Comparison of ENCODE assay signal across 8 mouse cellular contexts in genomic region chr11:58352681-58353548, GRCm38 (mm10). TPM values are rescaled to one million over a fixed set of nuclear protein-coding genes. Genes with fewer than 3 reads are reported as not detected.
A peak's percentile ranks its signal among the peaks of the same experiment; 100 is the strongest.
DNase-seq lines count a peak whose midpoint lies in the region; ATAC-seq and TF ChIP-seq lines count a peak whose summit lies in the region.

No protein-coding gene starts in this region.

- no peak overlapping the region for H3K4me3 ChIP-seq in lung, embryonic 14.5 days (ENCODE audit: low read depth, low read length)
- peak overlapping the region; percentile 45 for H3K4me3 ChIP-seq in erythroblast, embryonic 14.5 days (replicated peaks)

- ATAC-seq in lung, embryonic 14.5 days (ENCODE audit: insufficient read depth): no peak

- H3K9me3 ChIP-seq in lung, embryonic 14.5 days (ENCODE audit: low read depth, low read length): no peaks in the 10 kb centered on the region
- H3K9me3 ChIP-seq in erythroblast, embryonic 14.5 days (ENCODE audit: control insufficient read depth, low read length): peaks cover 6% of the 10 kb centered on the region; the same call in 1 of the 2 replicates

- 12% methylated on average over 7 of the region's 7 CpGs for WGBS in lung, embryonic 14.5 days

- DNase-seq in lung, embryonic 14.5 days: peak; percentile 40
- no peak for DNase-seq in lung, postnatal 4 days
- peak; percentile 66 for DNase-seq in MEL-GATA-1-ER (ENCODE audit: extremely low read depth, low read depth)
- peak; percentile 22 for DNase-seq in retina, embryonic 14.5 days (ENCODE audit: low spot score)
- no peak for DNase-seq in cerebellum, adult 9-11 months
- no peak for DNase-seq in layer of hippocampus, adult 11-12 months (ENCODE audit: low spot score)
- no peak for DNase-seq in thymus, postnatal 10 days (ENCODE audit: low spot score in 2 of 2)

- peak; percentile 31; the same call in 1 of the 2 replicates for TF ChIP-seq CTCF in lung, embryonic 14.5 days (IDR thresholded peaks at IDR 0.05; ENCODE audit: low read depth)

- no peaks in the 10 kb centered on the region for H3K4me1 ChIP-seq in lung, embryonic 14.5 days (ENCODE audit: insufficient read depth)
- peaks cover 82% of the 10 kb centered on the region for H3K4me1 ChIP-seq in erythroblast, embryonic 14.5 days (ENCODE audit: control insufficient read depth)

- no peak overlapping the region for H3K27ac ChIP-seq in lung, embryonic 14.5 days (ENCODE audit: low read depth)

- no peaks in the 10 kb centered on the region for H3K36me3 ChIP-seq in lung, embryonic 14.5 days (ENCODE audit: insufficient read depth)
- H3K36me3 ChIP-seq in erythroblast, embryonic 14.5 days (ENCODE audit: control insufficient read depth): peaks cover 25% of the 10 kb centered on the region

- no peaks in the 10 kb centered on the region for H3K27me3 ChIP-seq in lung, embryonic 14.5 days (ENCODE audit: insufficient read depth, low read length)
- no peaks in the 10 kb centered on the region for H3K27me3 ChIP-seq in erythroblast, embryonic 14.5 days (ENCODE audit: control insufficient read depth)

- H3K4me2 ChIP-seq in lung, embryonic 14.5 days: no peak overlapping the region

- no peak overlapping the region for H3K9ac ChIP-seq in lung, embryonic 14.5 days

RNA-seq across cellular contexts. Expression of gene Sh3bp5l, which starts 22.4 kb away (rescaled TPM):
- polyA plus RNA-seq in lung, embryonic 14.5 days (2014; fragmentation: Nextera tagmentation; extraction: Ambion mirVana): 26.3 and 26.4 TPM in 2 replicates
- polyA plus RNA-seq in erythroblast, embryonic 14.5 days (2012): 3.4 and 5.6 TPM in 2 replicates

RNA-seq across cellular contexts. Expression of gene Zfp672, which starts 22.8 kb away (rescaled TPM):
- polyA plus RNA-seq in lung, embryonic 14.5 days (2014; fragmentation: Nextera tagmentation; extraction: Ambion mirVana): 31.3 and 39.1 TPM in 2 replicates
- polyA plus RNA-seq in erythroblast, embryonic 14.5 days (2012): 1.8 and 2.6 TPM in 2 replicates

RNA-seq across cellular contexts. Expression of gene Lypd8, which starts 25.9 kb away (rescaled TPM):
- not detected in 2 replicates for polyA plus RNA-seq in lung, embryonic 14.5 days (2014; fragmentation: Nextera tagmentation; extraction: Ambion mirVana)
- polyA plus RNA-seq in erythroblast, embryonic 14.5 days (2012): not detected in 2 replicates

RNA-seq across cellular contexts. Expression of gene Zfp692, which starts 46.0 kb away (rescaled TPM):
- 13.9 and 15.2 TPM in 2 replicates for polyA plus RNA-seq in lung, embryonic 14.5 days (2014; fragmentation: Nextera tagmentation; extraction: Ambion mirVana)
- polyA plus RNA-seq in erythroblast, embryonic 14.5 days (2012): 1.1 and 1.6 TPM in 2 replicates

Comparison
In these comparisons a context has a peak if more than half of its experiments do, and no peak if none do; other contexts are left out.
1. DNase-seq: peak in lung, embryonic 14.5 days (single experiment), MEL-GATA-1-ER (single experiment) and retina, embryonic 14.5 days (single experiment); none in lung, postnatal 4 days (0 of 2), cerebellum, adult 9-11 months (single experiment), layer of hippocampus, adult 11-12 months (single experiment) and thymus, postnatal 10 days (0 of 2).